Mouse (Mus musculus) liver, postnatal 0 days (tissue): Measurements from ENCODE around the gene Tcte1.

Experiments used
- CTCF ChIP-seq: sonication (generic); IDR thresholded peaks from 2 replicates; pipeline ENCODE4 v1.5.1; 2016; ENCODE audit warnings: antibody characterized with exemption, low read depth
- EP300 ChIP-seq: IDR thresholded peaks from 2 replicates; pipeline ENCODE4 v1.6.1; 2016; ENCODE audit warnings: antibody characterized with exemption, low read depth, mild to moderate bottlenecking

- no peak for TF ChIP-seq CTCF
- no peak for TF ChIP-seq EP300
These were observed 43.3 kb downstream of the Tcte1 start for GRCm38 (mm10) chr17:45566360-45567161.
